Mouse (Mus musculus) MEL (cell line): ENCODE data around the gene Tcf25.

ENCODE experiments used
- CTCF ChIP-seq, 3 experiments: IDR thresholded peaks in 2 of 3; conservative IDR thresholded peaks in 1 of 3; 2 replicates each; pipeline ENCODE4 v1.5.1; 2011 to 2012; ENCODE audit warnings: low read length in 3 of 3, low read depth in 2 of 3, mild to moderate bottlenecking in 2 of 3, improper control_type of control experiment in 1 of 3, inconsistent platforms in 1 of 3, mixed read lengths in 1 of 3, moderate library complexity in 1 of 3; ENCODE audit not compliant: control insufficient read depth in 1 of 3, insufficient read depth in 1 of 3, poor library complexity in 1 of 3, severe bottlenecking in 1 of 3
- EP300 ChIP-seq, 2 experiments: IDR thresholded peaks; 2 replicates each; pipeline ENCODE4 v1.6.1; 2011; ENCODE audit warnings: improper control_type of control experiment in 2 of 2, low read length in 2 of 2, low read depth in 1 of 2, mild to moderate bottlenecking in 1 of 2
- GABPA ChIP-seq: IDR thresholded peaks from 2 replicates; pipeline ENCODE4 v1.6.1; 2012; ENCODE audit warnings: low read depth, mild to moderate bottlenecking, inconsistent platforms, low read length, improper control_type of control experiment, moderate library complexity
- KAT2A ChIP-seq: conservative IDR thresholded peaks from 2 replicates; pipeline ENCODE4 v1.6.1; 2012; ENCODE audit warnings: low read depth, low read length, improper control_type of control experiment, inconsistent platforms
- MXI1 ChIP-seq: IDR thresholded peaks from 2 replicates; pipeline ENCODE4 v1.6.1; 2011; ENCODE audit warnings: mild to moderate bottlenecking, low read depth, low read length, improper control_type of control experiment
- NRF1 ChIP-seq: IDR thresholded peaks from 2 replicates; pipeline ENCODE4 v1.6.1; 2014; ENCODE audit warnings: low read depth, mild to moderate bottlenecking, inconsistent platforms, low read length, improper control_type of control experiment, moderate library complexity; ENCODE audit not compliant: poor library complexity, insufficient read depth, severe bottlenecking
- POLR2A ChIP-seq, 2 experiments: IDR thresholded peaks; 2 replicates each; pipeline ENCODE4 v1.6.1; 2011 to 2012; ENCODE audit warnings: low read length in 2 of 2, mild to moderate bottlenecking in 2 of 2, control low read depth in 1 of 2, improper control_type of control experiment in 1 of 2, low read depth in 1 of 2, moderate library complexity in 1 of 2; ENCODE audit not compliant: control insufficient read depth in 1 of 2, insufficient read depth in 1 of 2, poor library complexity in 1 of 2
- POLR2AphosphoS2 ChIP-seq: IDR thresholded peaks from 2 replicates; pipeline ENCODE4 v1.6.1; 2011; ENCODE audit warnings: low read length, improper control_type of control experiment
- POLR2AphosphoS5 ChIP-seq: IDR thresholded peaks from 2 replicates; pipeline ENCODE4 v1.6.1; 2012; ENCODE audit warnings: low read depth, borderline replicate concordance, mild to moderate bottlenecking, inconsistent platforms, low read length, moderate library complexity, mixed read lengths
- SMC3 ChIP-seq: IDR thresholded peaks from 2 replicates; pipeline ENCODE4 v1.6.1; 2011; ENCODE audit warnings: low read depth, low read length, improper control_type of control experiment
- TCF12 ChIP-seq: IDR thresholded peaks from 2 replicates; pipeline ENCODE4 v1.6.1; 2014; ENCODE audit warnings: low read depth, mild to moderate bottlenecking, inconsistent platforms, low read length, improper control_type of control experiment, moderate library complexity
- USF2 ChIP-seq, 2 experiments: IDR thresholded peaks; 2 replicates each; pipeline ENCODE4 v1.6.1; 2011 to 2012; ENCODE audit warnings: improper control_type of control experiment in 2 of 2, low read length in 2 of 2, borderline replicate concordance in 1 of 2, inconsistent platforms in 1 of 2, low read depth in 1 of 2, mild to moderate bottlenecking in 1 of 2; ENCODE audit not compliant: insufficient read depth in 1 of 2
- ZMIZ1 ChIP-seq: IDR thresholded peaks from 2 replicates; pipeline ENCODE4 v1.6.1; 2012; ENCODE audit warnings: low read depth, mild to moderate bottlenecking, inconsistent platforms, low read length, improper control_type of control experiment, moderate library complexity

GRCm38 (mm10) chr8:123349073-123349472, 24.5 kb upstream of the Tcf25 start:
- TF ChIP-seq GABPA (no peak), CTCF (IDR thresholded peaks at IDR 0.05 in 2 of 3, conservative IDR thresholded peaks at IDR 0.05 in 1 of 3; ENCODE audit: control insufficient read depth in 1 of 3, insufficient read depth in 1 of 3, low read depth in 2 of 3, low read length in 3 of 3, poor library complexity in 1 of 3, severe bottlenecking in 1 of 3) (no peak), KAT2A (no peak), POLR2A (IDR thresholded peaks at IDR 0.05; ENCODE audit: control insufficient read depth in 1 of 2, insufficient read depth in 1 of 2, low read depth in 1 of 2, low read length in 2 of 2, poor library complexity in 1 of 2) (no peak), POLR2AphosphoS2 (no peak), SMC3 (no peak), USF2 (IDR thresholded peaks at IDR 0.05; ENCODE audit: borderline replicate concordance in 1 of 2, insufficient read depth in 1 of 2, low read depth in 1 of 2, low read length in 2 of 2) (no peak), POLR2AphosphoS5 (no peak), EP300 (IDR thresholded peaks at IDR 0.05; ENCODE audit: low read depth in 1 of 2, low read length in 2 of 2) (no peak), MXI1 (no peak), TCF12 (no peak), NRF1 (no peak), ZMIZ1 (no peak)
